Mouse (Mus musculus): Measurements from ENCODE around the gene Wdr59.

The Wdr59 gene

DNA sequence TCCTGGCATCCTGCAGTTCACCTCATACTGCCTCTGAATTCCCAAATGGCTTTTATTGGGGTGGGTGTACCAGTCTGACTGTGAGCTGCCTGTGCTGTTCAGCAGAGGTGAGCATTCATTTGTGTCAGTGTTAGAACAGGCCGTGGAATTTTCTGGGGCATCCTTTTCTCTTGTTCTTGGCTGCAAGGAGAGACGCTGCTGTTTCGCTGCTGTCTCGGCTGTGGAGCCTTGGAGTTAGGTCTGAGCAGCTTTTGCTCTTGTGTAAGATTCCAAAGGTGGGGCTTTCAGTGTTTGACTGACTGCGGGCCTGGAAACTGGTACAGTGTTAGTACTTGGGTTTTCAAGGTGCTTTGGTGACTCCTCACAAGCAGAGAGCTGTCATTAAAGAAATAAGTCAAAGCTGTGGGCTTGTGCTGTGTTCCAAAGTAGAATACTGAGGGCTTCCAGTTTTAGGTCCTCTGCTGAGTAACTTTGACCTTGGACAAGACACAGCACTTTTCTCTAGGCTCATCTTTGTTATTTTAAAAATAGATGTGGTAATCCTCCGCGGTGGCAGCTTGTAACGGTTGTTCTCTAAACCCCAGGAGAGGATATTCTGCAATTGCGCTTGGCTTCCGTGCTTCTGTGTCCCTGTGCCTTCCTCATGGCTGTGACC lies 17.7 kb upstream of the Wdr59 start:
- in situ Hi-C loops (cut with MboI; ENCODE audit: low sequenced_read_pairs) = no loop called here

DNA sequence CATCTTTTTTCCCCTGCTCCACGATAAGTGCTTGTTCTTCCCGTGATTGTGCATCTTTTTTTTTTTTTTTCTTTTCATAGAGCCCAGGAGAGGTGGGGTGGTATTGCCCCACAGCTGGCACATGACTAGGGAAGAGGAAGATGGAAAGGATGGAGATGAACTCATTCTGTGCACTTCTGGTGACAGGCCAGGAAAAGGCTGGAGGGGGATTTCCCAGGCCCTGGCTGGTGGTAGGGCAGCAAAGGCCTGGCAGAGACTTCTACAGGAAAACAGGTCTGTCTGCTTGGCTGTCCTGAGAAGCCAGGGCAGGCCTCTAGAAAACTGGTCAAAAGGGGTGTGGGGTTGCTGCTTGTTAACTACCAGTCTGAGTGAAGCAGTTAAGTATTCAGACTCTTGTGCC lies 16.3 kb upstream of the Wdr59 start:
- in situ Hi-C loops (cut with MboI; ENCODE audit: low sequenced_read_pairs) = no loop called here

DNA sequence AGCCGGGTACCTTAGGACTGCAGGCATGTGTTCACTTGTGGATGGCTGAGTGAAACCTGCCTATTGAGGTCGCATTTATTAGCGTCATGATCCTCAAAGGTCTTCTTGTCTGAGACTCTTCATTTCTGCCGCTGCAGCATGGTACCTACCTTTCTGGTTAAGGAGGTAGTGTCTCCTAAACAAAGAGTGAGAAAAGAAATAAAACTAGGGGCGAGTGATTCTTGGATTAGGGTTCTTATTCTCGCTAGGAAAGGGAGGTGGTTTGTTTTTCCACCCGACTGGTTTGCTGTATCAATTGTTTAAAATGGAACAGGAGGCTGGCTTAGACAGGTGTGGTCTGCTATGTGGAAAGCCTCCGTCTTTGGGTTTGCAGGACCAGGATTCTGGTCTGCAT lies 15.9 kb upstream of the Wdr59 start:
- in situ Hi-C loops (cut with MboI; ENCODE audit: low sequenced_read_pairs) = no loop called here

DNA sequence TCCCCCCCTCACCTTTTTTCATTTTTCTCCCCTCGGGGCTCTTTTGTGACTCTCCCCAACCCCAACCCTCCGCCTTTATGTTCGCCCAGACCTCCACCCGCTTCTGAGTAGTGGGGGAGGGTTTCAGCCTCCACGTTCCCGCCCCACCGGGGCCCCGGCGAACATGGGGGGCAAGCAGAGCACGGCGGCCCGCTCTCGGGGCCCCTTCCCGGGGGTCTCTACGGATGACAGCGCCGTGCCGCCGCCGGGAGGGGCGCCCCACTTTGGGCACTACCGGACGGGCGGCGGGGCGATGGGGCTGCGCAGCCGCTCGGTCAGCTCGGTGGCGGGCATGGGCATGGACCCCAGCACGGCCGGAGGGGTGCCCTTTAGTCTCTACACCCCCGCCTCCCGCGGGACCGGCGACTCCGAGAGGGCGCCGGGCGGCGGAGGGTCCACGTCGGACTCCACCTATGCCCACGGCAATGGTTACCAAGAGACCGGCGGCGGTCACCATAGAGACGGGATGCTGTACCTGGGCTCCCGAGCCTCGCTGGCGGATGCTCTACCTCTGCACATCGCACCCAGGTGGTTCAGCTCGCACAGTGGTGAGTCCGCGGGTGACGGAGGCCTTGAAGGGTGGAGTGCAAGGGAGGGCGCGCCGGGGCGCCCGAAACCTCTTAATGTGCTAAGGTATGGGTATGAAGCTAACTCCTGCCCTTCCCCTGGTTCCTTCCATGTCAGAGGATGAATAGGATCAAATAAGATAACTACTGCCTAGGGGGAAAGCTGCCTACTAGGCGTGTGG lies 15.3 kb upstream of the Wdr59 start:
- in situ Hi-C loops (cut with MboI; ENCODE audit: low sequenced_read_pairs) = no loop called here

DNA sequence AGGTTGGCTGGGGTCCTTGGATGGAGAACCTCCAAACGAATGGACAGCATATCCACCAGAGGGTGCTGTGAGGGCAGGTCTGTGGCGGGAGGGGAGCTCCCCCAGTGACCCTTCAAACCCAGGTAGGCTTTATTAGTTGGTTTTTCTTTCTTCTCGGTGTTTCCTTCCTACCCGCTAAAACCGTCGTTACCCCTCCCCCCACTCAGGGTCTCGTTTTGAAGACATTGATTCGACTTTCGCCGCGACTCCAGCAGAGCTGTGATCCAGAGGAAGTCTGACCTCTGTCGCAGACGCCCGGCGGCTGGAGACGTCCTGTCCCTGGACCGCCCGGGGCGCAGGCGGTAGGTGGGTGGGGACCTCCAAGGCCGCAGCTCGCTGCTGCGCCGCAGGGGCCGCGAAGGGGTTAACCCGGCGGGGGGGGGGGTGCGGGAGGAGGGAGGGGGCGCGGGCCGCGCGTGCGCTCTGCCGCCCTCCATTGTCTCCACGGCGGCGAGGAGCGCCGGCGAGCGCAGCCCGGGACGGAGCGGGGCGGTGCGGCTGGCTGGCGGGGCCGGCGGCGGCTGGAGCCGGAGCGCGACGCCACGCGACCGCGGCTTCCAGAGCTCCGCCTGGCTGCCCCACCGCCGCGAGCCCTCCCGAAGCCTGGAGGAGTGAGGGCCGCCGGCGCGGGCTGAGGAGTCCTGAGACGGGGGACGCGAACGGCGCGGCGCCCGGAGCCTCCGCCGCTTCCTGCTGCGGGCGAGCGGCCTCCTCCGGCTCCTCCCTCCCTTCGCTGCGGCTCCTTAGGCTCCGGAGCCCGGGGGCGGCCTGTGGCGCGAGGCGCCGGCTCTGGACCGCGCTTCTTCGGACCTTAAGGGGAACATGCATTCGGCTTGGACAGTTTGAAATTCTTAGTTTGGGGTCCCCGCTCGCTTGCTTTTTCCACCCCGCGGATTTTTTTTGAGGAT lies 14.4 kb upstream of the Wdr59 start, which contains the start of gene Znrf1:
Gene Znrf1 (plus strand): TSS at position 67 of the 947 bp plus-strand sequence.
- in situ Hi-C loops (cut with MboI; ENCODE audit: low sequenced_read_pairs) = no loop called here

DNA sequence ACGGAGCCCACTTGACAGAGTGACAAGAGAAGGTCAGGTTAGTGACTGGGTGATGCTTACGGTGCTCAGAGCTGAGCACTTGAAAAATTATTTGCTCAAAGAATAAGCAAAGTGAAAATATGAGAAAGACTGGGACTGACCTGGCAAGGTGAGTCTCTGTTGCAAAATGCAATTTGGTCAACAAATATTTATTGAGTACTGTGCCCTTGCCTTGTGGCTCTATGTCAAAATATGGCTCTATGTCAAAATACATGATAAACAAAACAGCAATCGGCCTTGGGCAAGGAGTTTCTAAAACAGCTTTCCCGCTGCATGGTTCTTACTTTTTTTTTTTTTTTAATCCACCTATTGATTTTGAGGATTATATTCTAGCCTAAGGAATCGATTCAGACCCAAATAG lies 13.6 kb upstream of the Wdr59 start:
- in situ Hi-C loops (cut with MboI; ENCODE audit: low sequenced_read_pairs) = no loop called here

DNA sequence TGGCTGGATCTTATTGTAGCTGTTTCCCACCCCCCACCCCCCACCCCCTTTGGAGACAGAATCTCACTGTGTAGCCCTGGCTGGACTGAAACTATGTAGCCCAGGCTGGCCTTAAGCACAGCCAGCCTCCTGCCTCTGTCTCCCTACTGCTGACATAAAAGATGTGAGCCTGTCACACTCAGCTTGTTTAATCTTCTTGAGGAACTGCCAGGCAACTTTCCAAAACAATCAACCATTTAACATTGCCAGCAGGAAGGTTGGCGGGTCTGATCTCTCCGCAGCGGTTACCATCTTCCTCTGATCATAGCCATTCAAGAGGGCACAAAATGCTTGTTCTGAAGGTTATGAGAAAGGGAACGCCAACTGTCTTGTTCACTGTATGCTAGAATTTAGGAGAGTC lies 11.6 kb upstream of the Wdr59 start:
- in situ Hi-C loops (cut with MboI; ENCODE audit: low sequenced_read_pairs) = no loop called here

DNA sequence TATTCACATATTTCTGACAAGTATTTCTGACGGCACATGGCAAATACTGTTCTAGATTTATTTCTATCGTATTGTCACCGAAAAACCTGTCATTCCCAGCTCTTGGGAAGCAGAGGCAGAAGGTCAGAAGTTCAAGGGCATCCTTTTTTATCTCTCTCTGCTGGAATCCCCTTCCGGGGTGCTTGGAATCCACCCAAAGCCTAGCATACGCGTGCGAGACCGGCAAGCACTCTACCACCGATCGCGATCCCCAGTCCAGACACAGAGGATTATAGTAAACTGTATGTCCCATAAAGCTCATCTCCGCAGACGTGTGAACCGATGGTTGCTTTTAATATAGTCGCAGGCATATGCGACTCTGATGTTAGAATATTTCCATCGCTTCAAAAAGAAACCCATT lies 9.7 kb upstream of the Wdr59 start:
- in situ Hi-C loops (cut with MboI; ENCODE audit: low sequenced_read_pairs) = no loop called here

DNA sequence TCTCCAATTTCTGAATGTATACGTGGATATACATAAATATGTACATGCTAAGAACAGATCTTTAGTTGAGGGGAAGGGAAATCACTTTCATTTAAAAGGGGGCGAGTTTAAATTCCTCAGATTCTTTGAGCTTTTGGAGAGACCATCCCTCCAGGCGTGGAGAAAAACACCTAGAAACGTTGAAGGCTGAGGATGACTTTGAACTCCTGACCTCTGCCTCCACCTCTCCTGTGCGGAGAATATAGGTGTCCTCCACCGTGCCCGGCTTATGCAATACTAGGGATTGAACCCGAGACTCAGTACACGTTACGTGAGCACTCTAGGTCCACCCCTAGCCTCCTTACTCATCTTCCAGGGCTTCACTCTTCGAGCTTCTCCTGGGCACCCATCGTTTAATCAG lies 9.3 kb upstream of the Wdr59 start:
- in situ Hi-C loops (cut with MboI; ENCODE audit: low sequenced_read_pairs) = no loop called here

DNA sequence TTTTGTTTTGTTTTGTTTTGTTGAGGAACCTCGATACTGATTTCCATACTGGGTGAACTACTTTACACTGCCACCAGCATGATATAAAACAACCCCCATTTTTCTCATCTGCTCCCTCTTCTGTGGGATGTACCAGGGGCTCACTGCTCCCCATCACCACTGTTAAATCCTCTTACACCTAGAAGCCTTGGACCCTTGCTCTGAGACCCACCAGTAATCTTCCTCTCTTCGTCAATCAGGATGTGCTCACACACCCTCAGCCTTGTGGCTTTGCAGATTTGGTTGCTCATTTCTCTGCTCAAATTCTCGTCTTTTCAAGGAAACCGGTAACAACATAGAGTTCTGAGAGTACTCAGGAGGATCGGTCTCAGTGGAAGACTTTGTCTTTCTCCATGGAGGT lies 6.2 kb upstream of the Wdr59 start:
- in situ Hi-C loops (cut with MboI; ENCODE audit: low sequenced_read_pairs) = no loop called here

DNA sequence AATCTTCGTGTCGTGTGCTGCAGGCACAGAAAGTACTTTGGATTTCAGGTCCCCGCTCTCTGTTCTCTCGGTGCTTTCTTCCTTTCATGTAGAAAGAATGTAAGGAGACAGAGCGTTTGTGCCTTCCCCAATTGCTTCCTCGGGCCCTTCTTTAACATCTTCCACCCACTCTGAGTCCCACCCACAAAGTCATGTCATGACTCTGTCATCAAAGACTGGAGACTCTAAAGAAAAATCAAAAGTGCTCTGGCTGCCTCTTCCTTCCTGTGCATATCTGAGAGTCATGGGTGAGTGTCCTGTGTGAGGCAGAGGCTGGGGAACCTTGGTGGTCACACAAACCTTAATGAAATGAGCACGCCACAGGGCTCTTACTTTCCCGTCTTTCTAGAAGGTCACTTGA lies 5.3 kb upstream of the Wdr59 start:
- in situ Hi-C loops (cut with MboI; ENCODE audit: low sequenced_read_pairs) = no loop called here

DNA sequence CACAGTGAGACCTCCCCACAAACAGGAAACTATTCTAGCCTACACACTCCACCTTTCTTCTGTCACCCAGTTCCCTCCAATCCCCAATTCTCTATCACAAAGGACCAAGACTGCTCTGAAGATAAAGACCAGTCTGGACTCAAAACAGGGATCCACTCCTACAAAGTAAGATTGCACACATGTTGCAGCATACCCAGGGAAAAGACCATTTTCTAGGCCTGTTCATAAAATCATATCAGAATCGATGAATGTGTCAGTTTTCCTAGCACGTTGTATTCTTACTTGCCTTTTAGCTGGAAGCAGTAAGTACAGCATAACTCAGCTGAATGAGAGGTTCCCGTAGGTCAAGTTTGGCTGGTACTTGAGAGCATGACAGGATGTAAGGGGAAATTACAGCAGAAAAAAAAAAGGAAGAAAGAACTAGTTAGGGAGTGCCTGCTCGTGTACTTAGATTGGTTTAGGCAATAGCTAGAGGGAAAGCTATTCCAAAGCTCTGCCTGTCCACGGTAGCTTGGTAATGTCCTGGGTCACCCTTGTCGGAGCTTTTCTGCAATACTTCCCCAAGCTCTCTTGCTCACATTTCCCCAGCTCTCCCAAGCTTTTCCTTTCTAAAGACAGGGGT lies 4.6 kb upstream of the Wdr59 start:
- in situ Hi-C loops (cut with MboI; ENCODE audit: low sequenced_read_pairs) = no loop called here

DNA sequence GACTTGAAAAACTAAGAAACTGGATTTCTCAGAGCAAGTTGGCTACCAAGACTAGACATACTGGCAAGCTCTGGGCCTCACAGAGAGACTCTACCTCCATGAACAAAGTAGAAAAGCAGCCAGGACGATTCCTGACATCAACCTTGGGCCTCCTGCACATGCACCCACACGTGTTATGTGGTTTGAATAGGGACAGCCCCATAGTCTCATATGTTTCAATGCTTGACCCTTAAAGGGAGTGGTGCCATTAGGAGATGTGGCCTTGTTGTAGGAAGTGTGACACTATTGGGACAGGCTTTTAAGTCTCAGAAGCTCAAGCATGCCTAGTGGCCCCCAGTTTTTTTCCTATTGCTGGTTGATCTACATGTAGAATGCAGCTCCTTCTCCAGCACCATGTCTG lies 4.4 kb downstream of the Wdr59 start:
- in situ Hi-C loops (cut with MboI; ENCODE audit: low sequenced_read_pairs) = no loop called here

DNA sequence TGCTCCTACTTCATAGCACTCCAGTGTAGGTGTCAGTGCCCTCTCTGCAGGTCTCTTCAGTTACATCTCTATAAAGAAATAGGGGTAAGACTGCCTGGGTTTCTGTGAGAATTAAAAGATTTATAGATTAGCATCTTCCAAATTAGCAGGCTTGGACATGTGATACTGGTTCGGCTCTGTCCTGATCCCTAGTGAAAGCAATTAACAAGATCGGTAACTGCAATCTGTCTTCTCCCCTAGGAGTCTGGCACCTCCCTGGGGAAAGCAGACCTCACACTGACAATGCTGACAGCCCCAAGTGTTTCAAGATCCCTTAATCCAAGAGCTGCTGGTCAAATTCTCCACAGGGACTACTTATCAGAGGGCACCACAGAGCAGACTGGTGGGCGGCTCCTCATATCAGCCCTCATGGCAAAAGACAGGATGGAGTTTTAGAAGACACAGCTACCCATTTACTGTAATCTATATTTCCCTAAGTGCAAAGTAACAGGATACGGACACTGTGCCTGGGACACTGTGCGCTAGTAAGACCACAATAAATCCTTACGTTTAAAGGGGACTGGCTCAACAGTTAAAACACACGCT lies 5.3 kb downstream of the Wdr59 start:
- in situ Hi-C loops (cut with MboI; ENCODE audit: low sequenced_read_pairs) = no loop called here

DNA sequence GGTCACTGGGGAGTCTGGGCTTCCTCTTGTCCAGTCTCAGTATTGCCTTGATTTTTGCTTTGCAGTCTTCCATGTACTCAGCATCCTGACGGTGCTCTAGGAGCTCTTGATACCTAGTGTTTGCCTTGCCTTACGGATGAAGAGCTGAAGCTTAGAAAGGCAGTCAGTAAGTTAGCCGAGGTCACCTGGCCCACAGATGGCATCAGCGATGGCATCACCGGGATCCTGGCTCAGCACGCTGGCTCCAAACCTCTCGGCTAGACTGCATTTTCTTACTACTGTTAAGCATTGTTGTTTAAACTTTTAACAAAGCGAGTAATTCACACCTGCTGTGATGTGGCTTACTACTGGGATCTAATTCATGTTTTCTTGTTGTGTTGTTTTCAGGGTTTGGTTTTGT lies 8.4 kb downstream of the Wdr59 start:
- in situ Hi-C loops (cut with MboI; ENCODE audit: low sequenced_read_pairs) = no loop called here

DNA sequence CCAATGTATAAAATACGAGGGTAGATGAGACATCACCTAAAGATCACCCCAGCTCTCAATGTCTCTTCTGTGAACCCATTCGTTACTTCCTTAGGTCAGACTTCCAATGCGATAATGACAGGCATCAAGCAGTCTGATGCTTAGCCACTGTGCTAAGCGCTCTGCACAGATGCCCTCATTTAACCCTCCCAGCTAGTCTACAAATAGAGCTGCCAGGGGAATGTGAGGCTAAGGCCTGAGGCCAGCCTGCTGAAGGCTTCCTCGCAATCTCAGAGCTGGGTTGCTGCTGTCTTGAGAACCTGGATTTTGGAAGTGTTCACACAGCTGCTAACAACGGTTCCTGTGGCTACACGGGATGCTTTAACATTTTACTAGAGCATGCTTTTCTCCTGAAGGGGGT lies 9.0 kb downstream of the Wdr59 start:
- in situ Hi-C loops (cut with MboI; ENCODE audit: low sequenced_read_pairs) = no loop called here

DNA sequence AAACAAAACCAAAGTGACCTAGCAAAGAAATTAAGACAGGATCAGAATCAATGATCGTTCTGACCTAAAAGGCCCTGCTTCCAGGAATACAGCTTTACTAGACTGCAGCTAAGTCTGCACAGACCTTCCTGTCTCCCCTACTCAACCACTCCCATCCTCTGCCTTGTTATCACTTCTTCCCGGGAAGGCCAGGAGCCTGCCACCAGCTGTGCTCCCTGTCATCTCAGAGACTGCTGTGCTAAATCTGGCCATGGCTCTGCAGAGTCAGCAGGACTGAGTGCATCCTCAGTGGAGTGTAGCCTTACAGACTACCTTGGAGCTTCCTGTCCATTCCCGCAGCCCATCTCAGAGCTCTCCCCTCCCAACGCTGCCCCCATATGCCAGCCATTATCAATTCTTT lies 11.5 kb downstream of the Wdr59 start:
- in situ Hi-C loops (cut with MboI; ENCODE audit: low sequenced_read_pairs) = no loop called here

DNA sequence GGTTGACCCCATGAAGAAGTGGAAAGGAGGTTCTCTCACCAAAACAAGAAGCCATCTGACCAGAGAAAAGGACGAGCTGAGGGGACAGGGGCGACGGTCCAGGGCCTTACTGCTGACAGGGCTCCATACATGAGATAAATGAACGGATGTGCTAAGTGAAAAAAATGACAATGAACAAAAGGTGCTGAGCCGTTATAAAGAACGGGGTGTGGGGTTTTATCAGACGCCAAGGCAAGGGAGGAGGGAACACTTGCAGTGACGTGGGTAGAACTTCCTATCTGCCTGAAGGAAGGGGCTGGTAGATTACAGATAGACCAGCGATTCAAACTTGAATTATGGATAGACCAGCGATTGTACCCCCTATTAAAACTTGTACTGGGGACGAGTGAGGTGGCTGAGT lies 12.6 kb downstream of the Wdr59 start:
- in situ Hi-C loops (cut with MboI; ENCODE audit: low sequenced_read_pairs) = no loop called here

DNA sequence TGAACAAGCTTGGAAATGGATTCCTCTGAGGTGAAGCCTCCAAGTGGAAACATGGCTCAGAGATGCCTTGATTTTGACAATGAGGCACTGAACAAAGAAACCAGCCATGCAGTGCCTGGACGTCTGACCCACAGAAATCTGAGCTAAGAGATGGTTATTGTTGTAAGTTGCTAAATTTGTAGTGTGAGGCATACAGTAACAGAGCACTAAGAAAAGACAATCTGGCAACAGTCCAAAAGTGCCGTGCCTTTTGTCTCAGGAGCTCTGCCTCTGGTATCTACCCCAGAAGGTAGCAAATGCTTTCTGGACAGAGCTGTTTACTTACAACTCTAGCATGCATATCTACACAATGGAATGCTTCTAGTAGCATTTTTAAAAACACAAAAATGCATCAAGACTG lies 13.3 kb downstream of the Wdr59 start:
- in situ Hi-C loops (cut with MboI; ENCODE audit: low sequenced_read_pairs) = no loop called here

DNA sequence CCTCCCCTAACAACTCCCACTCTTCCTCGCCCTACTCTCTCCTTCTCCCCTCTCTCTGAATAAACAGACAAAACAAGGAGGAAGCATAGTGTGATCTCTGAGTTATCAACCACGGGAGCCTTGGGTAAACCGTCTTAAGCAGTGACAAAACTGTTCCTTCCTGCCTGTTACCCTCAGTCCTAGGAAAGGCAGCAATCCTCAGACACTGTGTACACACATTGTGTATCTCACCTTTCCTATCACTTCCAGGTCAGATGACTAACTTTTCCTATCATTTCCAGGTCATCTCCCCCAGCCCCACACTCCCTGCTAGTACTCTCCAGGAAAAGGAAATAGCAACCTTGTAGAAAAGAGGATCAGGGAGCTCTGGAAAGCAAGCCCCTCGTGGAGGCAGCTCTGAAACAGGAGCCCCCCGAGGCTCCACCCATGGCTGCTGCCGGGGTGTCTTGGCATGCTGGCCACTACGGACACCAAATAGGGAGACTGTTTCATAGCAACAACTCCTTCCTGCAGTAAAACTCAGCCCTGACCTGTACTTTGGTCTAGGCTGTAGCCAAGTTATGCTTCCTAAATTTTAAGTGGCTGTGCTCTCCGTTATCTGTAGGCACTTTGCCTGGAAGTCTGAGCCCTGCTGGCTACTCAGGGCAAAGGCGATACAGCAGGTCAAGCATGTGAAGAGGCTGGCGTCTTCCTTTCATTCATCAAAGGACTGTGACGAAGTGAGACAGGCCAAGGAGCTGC lies 20.0 kb downstream of the Wdr59 start:
- in situ Hi-C loops (cut with MboI; ENCODE audit: low sequenced_read_pairs) = no loop called here

All from CH12F3 (cell line).